Mouse (Mus musculus): ENCODE measurements around the gene Mdh1.
"Not testable (repeated sequence)": the region's sequence is repeated elsewhere in the genome, so short reads cannot be mapped to it uniquely, and the experiment has no call there.

Mdh1 gene

GRCm38 (mm10) chr11:21545021-21545420 lies 27.1 kb downstream of the Mdh1 start:
- no peak for DNase-seq (ENCODE audit: low read depth)

GRCm38 (mm10) chr11:21542731-21543130 lies 29.4 kb downstream of the Mdh1 start:
- DNase-seq (ENCODE audit: low read depth) = no peak

GRCm38 (mm10) chr11:21540622-21541021 lies 31.5 kb downstream of the Mdh1 start:
- no peak for DNase-seq (ENCODE audit: low read depth)

- DNase-seq (ENCODE audit: low read depth) = no peak
Measured at GRCm38 (mm10) chr11:21540072-21540471, 32.1 kb downstream of the Mdh1 start.

GRCm38 (mm10) chr11:21530856-21531255 lies 41.3 kb downstream of the Mdh1 start:
- not testable (repeated sequence) for DNase-seq (ENCODE audit: low read depth)

- no peak for DNase-seq (ENCODE audit: low read depth)
Measured at GRCm38 (mm10) chr11:21528676-21529394, 43.3 kb downstream of the Mdh1 start.

GRCm38 (mm10) chr11:21517726-21518125 lies 54.4 kb downstream of the Mdh1 start:
- DNase-seq (ENCODE audit: low read depth) = no peak

GRCm38 (mm10) chr11:21516396-21516795 lies 55.8 kb downstream of the Mdh1 start:
- DNase-seq (ENCODE audit: low read depth) = not testable (repeated sequence)

- DNase-seq (ENCODE audit: low read depth) = not testable (repeated sequence)
Measured at GRCm38 (mm10) chr11:21510577-21510976, 61.6 kb downstream of the Mdh1 start.

GRCm38 (mm10) chr11:21508713-21509112 lies 63.5 kb downstream of the Mdh1 start:
- DNase-seq (ENCODE audit: low read depth) = not testable (repeated sequence)

GRCm38 (mm10) chr11:21507073-21507472 lies 65.1 kb downstream of the Mdh1 start:
- not testable (repeated sequence) for DNase-seq (ENCODE audit: low read depth)
